Mouse (Mus musculus) embryonic fibroblast, embryonic 13.5 days (primary cell): ENCODE data around the gene Myo9a.
A peak's percentile ranks its signal among the peaks of the same experiment; 100 is the strongest.

ENCODE experiments used
- CTCF ChIP-seq: IDR thresholded peaks from 2 replicates; pipeline ENCODE4 v1.5.1; 2011; ENCODE audit warnings: mild to moderate bottlenecking, control low read depth, low read length, moderate library complexity, borderline replicate concordance; ENCODE audit not compliant: insufficient read depth
- POLR2A ChIP-seq: IDR thresholded peaks from 2 replicates; pipeline ENCODE4 v1.6.1; 2011; ENCODE audit warnings: low read depth, mild to moderate bottlenecking, control low read depth, low read length, moderate library complexity

GRCm38 (mm10) chr9:59751066-59751581 is 428 bp downstream of the Myo9a start:
- TF ChIP-seq CTCF (no peak), POLR2A (peak; percentile 66)
